Mouse (Mus musculus) limb, embryonic 10.5 days (tissue): ENCODE measurements around the gene Cbfa2t2. TPM values are rescaled to one million over a fixed set of nuclear protein-coding genes. Genes with fewer than 3 reads are reported as not detected.

ENCODE experiments used
- DNase-seq: peaks from one replicate; pipeline ENCODE4 v3.0.0-alpha.2; 2017; ENCODE audit warnings: low spot score
- H3K27ac ChIP-seq: fragments of 300-500 bp; sonication (generic); 2 replicates; pipeline ENCODE4 v1.5.1; 2016; ENCODE audit warnings: mild to moderate bottlenecking
- H3K27me3 ChIP-seq: fragments of 300-500 bp; sonication (generic); 2 replicates; pipeline ENCODE4 v1.6.1; 2016; ENCODE audit warnings: low read depth, mild to moderate bottlenecking; ENCODE audit not compliant: poor library complexity, severe bottlenecking
- H3K36me3 ChIP-seq: fragments of 300-500 bp; sonication (generic); 2 replicates; pipeline ENCODE4 v1.6.1; 2016; ENCODE audit warnings: mild to moderate bottlenecking, moderate library complexity
- H3K4me1 ChIP-seq: fragments of 300-500 bp; sonication (generic); 2 replicates; pipeline ENCODE4 v1.6.1; 2016
- H3K4me3 ChIP-seq: fragments of 300-500 bp; sonication (generic); 2 replicates; pipeline ENCODE4 v1.5.1; 2016; ENCODE audit warnings: mild to moderate bottlenecking, moderate library complexity
- H3K9me3 ChIP-seq: fragments of 300-500 bp; sonication (generic); replicated peaks from 2 replicates; pipeline ENCODE4 v1.6.1; 2016; ENCODE audit warnings: mild to moderate bottlenecking
- WGBS: fragments of 180-500 bp; shearing (Covaris S2); methylation state at CpG from one replicate; pipeline ENCODE4 v1.1.7; 2016; 5-methylcytosine and 5-hydroxymethylcytosine counted together
- polyA plus RNA-seq: library from polyadenylated mRNA; unstranded; fragments of >200 nt; fragmentation: Nextera tagmentation; extraction: Ambion mirVana; gene quantifications from 2 replicates; pipeline ENCODE4 v1.2.1, GENCODE M21; 2016

Gene Cbfa2t2
- polyA plus RNA-seq, 1 experiment from 2014 or later = 59.2 TPM

DNA sequence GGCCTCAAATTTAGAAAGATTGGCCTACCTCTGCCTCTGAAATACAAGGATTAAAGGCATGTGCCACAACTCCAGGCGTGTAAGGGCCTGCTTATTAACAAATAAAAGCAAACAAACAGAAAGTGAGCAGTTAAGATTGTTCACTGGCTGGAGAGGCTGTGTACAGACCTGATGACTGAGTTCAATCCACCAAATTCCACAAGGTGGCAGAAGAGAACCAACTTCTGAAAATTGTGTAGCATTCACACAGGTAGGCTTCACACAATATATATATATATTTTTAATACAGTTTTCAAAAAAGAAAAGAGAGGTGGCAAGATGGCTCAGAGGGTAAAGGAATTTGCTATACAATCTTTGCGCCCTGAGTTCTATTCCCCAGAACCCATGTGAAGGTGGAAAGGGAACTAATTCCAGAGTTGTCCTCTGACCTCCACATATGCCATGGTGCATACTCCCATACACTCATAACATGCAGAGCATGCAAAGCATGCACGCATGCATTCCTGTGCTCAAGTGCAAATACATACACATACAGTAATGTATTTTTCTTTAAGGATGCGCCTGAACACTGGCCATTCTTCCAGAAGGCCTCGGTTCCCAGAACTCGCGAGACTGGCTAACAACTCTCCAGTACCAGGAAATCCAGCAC is 24.1 kb upstream of the Cbfa2t2 start:
- DNase-seq = no peak
- Histone ChIP-seq H3K36me3 (no peaks in the 10 kb centered on the region), H3K9me3 (no peaks in the 10 kb centered on the region), H3K4me3 (no peak overlapping the region), H3K27ac (no peak overlapping the region), H3K4me1 (peaks cover 12% of the 10 kb centered on the region), H3K27me3 (peaks cover 33% of the 10 kb centered on the region)
- 67% methylated on average over 7 of the region's 7 CpGs for WGBS

- Histone ChIP-seq H3K4me1 (peaks cover 13% of the 10 kb centered on the region), H3K36me3 (no peaks in the 10 kb centered on the region), H3K9me3 (no peaks in the 10 kb centered on the region), H3K27ac (no peak overlapping the region), H3K4me3 (no peak overlapping the region), H3K27me3 (peaks cover 3% of the 10 kb centered on the region; the same call in 1 of the 2 replicates)
- peak; percentile 86 for DNase-seq
- 6% methylated on average over 3 of the region's 3 CpGs for WGBS
Observed at GRCm38 (mm10) chr2:154417107-154417506, 19.2 kb upstream of the Cbfa2t2 start.

DNA sequence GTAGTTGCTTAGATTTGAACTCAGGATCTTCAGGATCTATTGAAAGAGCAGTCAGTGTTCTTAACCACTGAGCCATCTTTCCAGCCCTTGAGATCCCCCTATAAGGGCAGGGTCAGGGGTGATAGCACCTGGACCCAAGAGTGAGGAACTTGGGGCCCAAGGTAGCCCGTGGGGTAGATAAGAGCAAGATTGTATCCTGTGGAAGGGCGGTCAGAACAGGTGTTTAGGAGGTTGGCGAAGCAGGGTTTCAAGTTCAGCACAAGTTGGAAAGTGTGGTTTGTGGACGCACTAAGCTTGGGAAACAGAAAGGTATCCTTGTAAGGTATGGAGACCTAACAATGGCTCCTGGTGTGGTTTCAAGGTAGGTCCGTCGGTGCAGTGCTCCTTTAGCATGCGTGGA is 18.3 kb upstream of the Cbfa2t2 start:
- no peak overlapping the region for H3K4me3 ChIP-seq
- no peak overlapping the region for H3K27ac ChIP-seq
- DNase-seq = no peak
- peaks cover 8% of the 10 kb centered on the region; the same call in 1 of the 2 replicates for H3K27me3 ChIP-seq
- H3K9me3 ChIP-seq = no peaks in the 10 kb centered on the region
- WGBS = 91% methylated on average over 7 of the region's 7 CpGs
- no peaks in the 10 kb centered on the region for H3K36me3 ChIP-seq
- H3K4me1 ChIP-seq = peaks cover 13% of the 10 kb centered on the region

GRCm38 (mm10) chr2:154419631-154420515 is 16.4 kb upstream of the Cbfa2t2 start:
- Histone ChIP-seq H3K9me3 (no peaks in the 10 kb centered on the region), H3K27ac (no peak overlapping the region)

GRCm38 (mm10) chr2:154420942-154421731 is 15.1 kb upstream of the Cbfa2t2 start:
- Histone ChIP-seq H3K27me3 (peaks cover 13% of the 10 kb centered on the region; the same call in 1 of the 2 replicates), H3K4me1 (peaks cover 15% of the 10 kb centered on the region), H3K36me3 (no peaks in the 10 kb centered on the region), H3K9me3 (no peaks in the 10 kb centered on the region), H3K4me3 (no peak overlapping the region), H3K27ac (peak overlapping the region; percentile 15; the same call in 1 of the 2 replicates)
- DNase-seq = peak; percentile 59
- 39% methylated on average over 7 of the region's 7 CpGs for WGBS

More at GRCm38 (mm10) chr2:154419631-154420515, 16.4 kb upstream of the Cbfa2t2 start:
- Histone ChIP-seq H3K4me3 (no peak overlapping the region), H3K4me1 (peaks cover 13% of the 10 kb centered on the region), H3K27me3 (peaks cover 13% of the 10 kb centered on the region; the same call in 1 of the 2 replicates), H3K36me3 (no peaks in the 10 kb centered on the region)
- no peak for DNase-seq
- WGBS = 86% methylated on average over 9 of the region's 9 CpGs

DNA sequence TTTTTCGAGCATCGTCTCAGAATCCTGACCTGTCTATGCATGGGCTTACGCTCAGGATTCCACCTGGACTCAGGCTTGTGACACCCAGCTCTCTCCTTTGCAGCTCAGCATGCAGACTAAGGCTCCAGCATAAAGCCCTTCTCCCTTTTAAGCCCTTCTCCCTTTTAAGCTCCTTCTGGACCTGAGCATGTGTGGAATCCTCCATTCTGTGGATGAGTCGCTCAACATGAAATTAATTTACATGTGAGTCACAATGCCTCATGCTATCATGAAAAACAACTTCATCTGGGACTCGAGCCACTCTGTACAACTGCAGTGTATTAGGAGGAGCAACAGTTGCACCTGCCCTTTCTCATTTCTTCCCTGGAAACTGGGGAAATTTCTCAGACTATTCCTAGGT is 14.1 kb upstream of the Cbfa2t2 start:
- Histone ChIP-seq H3K4me3 (no peak overlapping the region), H3K4me1 (peaks cover 22% of the 10 kb centered on the region), H3K27ac (no peak overlapping the region), H3K27me3 (peaks cover 16% of the 10 kb centered on the region), H3K36me3 (no peaks in the 10 kb centered on the region), H3K9me3 (no peaks in the 10 kb centered on the region)
- WGBS = 82% methylated on average over 5 of the region's 5 CpGs
- no peak for DNase-seq

GRCm38 (mm10) chr2:154423548-154423947 is 12.7 kb upstream of the Cbfa2t2 start:
- Histone ChIP-seq H3K4me1 (peaks cover 32% of the 10 kb centered on the region), H3K4me3 (no peak overlapping the region), H3K9me3 (no peaks in the 10 kb centered on the region), H3K36me3 (no peaks in the 10 kb centered on the region), H3K27ac (no peak overlapping the region), H3K27me3 (peaks cover 30% of the 10 kb centered on the region)
- no peak for DNase-seq
- WGBS = 93% methylated on average over 2 of the region's 2 CpGs

DNA sequence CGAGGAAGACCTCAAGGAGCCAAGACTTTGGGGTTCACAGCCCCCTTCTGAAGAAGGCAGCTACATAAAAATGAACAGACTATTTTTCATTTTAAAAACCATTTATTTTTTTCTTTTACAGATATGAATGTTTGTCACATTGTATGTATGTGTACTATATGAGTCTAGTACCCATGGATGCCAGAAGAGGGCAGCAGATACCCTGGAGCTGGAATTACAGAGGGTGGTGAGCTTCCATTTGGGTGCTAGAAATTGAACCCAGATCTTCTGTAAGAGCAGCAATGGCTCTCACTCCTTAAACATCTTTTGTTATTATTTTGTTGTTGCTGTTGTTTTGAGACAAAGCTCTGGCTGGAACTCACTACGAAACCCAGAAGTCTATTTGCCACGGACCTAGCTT is 10.8 kb upstream of the Cbfa2t2 start:
- H3K9me3 ChIP-seq = no peaks in the 10 kb centered on the region
- no peak for DNase-seq
- H3K4me1 ChIP-seq = peaks cover 32% of the 10 kb centered on the region
- H3K27ac ChIP-seq = no peak overlapping the region
- H3K27me3 ChIP-seq = peaks cover 42% of the 10 kb centered on the region
- no peaks in the 10 kb centered on the region for H3K36me3 ChIP-seq
- no peak overlapping the region for H3K4me3 ChIP-seq
- WGBS = 80% methylated on average over 3 of the region's 3 CpGs

DNA sequence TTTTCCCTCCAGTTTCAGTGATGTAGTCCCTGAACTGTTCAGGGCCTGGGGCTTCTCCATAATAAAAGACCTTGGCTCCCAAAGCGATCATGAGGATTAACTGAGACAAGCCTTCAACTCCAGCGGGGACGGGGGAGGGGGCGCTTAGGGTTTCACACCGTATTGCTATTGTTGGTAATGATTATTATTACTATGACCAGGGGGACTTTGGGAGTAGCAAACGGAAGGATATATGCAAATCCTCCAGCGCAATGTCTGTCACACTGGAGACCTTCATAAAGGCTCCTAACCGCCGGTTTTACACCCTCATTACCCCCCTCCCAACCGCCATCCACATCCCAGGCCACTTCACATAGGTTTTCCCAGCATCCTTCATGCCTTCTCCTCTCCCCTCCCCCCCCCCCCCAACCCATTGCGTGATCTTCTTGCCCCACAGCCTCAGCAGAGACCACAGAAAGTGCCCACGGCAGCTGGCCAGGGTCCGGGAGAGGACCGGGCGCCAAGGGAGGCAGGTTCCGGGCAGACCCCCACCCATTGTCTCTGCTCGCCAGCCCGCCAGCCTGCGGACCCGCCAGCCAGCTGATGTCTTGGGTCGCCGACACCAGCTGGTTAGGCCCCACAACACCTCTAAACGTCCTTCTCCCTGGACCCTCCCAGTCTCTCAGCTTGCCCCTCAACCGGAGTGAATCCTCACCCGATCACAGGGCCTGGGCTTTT is 9.9 kb upstream of the Cbfa2t2 start:
- peaks cover 25% of the 10 kb centered on the region for H3K4me1 ChIP-seq
- peaks cover 42% of the 10 kb centered on the region for H3K27me3 ChIP-seq
- H3K4me3 ChIP-seq = peak overlapping the region; percentile 59
- no peaks in the 10 kb centered on the region for H3K9me3 ChIP-seq
- DNase-seq = peak; percentile 71
- no peaks in the 10 kb centered on the region for H3K36me3 ChIP-seq
- WGBS = 2% methylated on average over 25 of the region's 25 CpGs
- peak overlapping the region; percentile 88 for H3K27ac ChIP-seq

DNA sequence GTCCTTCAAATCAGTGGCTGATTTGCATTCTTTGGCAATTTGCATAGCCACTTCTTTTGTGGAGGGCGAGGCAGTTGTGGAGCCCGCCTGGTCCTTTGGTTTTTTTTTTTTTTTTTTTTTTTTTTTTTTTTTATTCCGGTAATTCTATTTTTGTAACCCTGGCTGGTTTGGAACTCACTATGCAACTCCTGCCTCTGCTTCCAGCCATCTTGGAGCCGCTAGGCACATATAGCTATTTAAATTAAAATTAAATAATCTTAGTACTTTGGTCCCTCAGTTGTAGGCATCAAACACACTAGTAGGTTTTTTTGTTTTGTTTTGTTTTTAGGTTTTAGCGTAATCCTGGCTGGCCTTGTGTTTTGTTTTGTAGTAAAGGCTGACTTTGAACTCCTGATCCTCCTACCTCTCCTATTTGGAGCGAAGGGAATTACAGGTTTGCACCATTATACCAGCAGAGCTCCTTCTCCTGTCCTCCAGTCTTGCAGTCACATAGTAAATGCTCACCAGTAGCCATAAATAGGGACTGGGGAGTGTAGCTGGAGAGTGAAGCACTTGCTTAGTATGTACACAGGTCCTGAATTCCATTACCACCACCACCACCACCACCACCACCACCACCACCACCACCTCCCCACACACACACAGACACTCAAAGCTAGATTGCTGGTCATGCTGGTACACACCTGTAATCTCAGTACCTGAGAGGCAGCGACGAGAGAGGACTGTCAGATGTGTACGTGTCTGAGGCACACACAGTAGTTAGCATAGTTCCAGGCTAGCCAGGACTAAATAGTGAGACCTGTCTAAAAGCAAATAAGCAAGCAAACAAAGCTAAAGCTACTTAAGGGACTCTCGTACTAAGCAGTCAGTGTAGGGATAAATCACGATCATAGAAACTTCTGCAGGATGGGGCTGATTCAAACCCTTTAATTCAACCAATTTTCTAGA is 9.1 kb upstream of the Cbfa2t2 start:
- H3K4me3 ChIP-seq = peak overlapping the region; percentile 59
- peaks cover 19% of the 10 kb centered on the region for H3K4me1 ChIP-seq
- peak overlapping the region; percentile 88 for H3K27ac ChIP-seq
- peak; percentile 31 for DNase-seq
- peaks cover 42% of the 10 kb centered on the region for H3K27me3 ChIP-seq
- H3K9me3 ChIP-seq = no peaks in the 10 kb centered on the region
- 24% methylated on average over 11 of the region's 11 CpGs for WGBS
- H3K36me3 ChIP-seq = no peaks in the 10 kb centered on the region

- 14% methylated on average over 17 of the region's 17 CpGs for WGBS
- peak overlapping the region; percentile 22; the same call in 1 of the 2 replicates for H3K4me3 ChIP-seq
Observed at GRCm38 (mm10) chr2:154427853-154428360, 8.4 kb upstream of the Cbfa2t2 start.

More at GRCm38 (mm10) chr2:154427853-154428360, 8.4 kb upstream of the Cbfa2t2 start:
- H3K4me1 ChIP-seq = peaks cover 19% of the 10 kb centered on the region
- H3K27me3 ChIP-seq = peaks cover 38% of the 10 kb centered on the region
- no peaks in the 10 kb centered on the region for H3K9me3 ChIP-seq
- peak overlapping the region; percentile 57; the same call in 1 of the 2 replicates for H3K27ac ChIP-seq
- no peaks in the 10 kb centered on the region for H3K36me3 ChIP-seq
- DNase-seq = peak; percentile 51
